Mouse (Mus musculus): Measurements from ENCODE around the gene Smad6. TPM values are rescaled to one million over a fixed set of nuclear protein-coding genes. Genes with fewer than 3 reads are reported as not detected.

The Smad6 gene
- 12.8 and 15.5 TPM in 2 replicates for polyA plus RNA-seq (2015; fragmentation: Nextera tagmentation; extraction: Ambion mirVana)

DNA sequence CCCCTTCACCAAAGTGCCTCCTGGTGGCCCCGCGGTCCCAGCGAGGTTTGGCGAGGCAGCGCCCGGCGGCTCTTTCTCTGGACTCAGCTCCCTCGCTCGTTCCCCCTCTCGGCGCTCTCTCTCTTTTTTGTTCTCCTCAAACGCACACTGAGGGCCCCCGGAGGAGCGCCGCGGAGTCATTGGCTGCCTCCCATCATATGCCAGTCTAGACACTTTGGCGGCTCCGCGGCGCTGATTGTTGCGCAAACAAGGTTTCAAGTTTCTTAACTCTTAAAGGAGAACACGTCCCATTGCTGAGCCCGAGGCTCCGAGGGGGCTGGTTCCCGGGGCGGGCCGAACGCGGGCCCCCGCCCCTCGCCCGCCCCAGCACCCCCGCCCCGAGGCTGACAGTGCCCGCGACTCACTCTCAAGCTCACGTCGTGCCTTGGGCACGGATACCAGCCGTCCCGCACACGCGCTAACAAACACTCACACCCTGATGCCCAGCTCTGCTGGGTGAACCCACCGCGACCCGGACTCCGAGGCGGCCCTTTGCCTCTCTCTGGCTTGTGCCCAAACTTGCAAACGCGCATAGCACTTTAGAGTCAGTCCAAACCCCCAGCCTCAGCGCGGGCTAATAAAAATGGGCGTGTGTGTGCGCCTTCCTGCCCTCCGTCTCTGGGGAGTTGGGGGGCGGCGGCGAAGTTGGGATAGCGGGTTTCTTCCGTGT lies at the start of gene Smad6:
Gene Smad6 (minus strand): TSS at position 207 of the 709 bp plus-strand sequence.
- H3K4me3 ChIP-seq (replicated peaks), result peak within 1 kb of the TSS; percentile 74
- H3K4me2 ChIP-seq (replicated peaks), result peak within 1 kb of the TSS; percentile 88
- H3K9ac ChIP-seq, result peak within 1 kb of the TSS; percentile 98
- peak; percentile 78 for ATAC-seq (ENCODE audit: insufficient number of reproducible peaks, low FRiP score, low TSS enrichment, low read depth)
- peaks cover 39% of the 10 kb centered on the region for H3K4me1 ChIP-seq
- peak within 1 kb of the TSS; percentile 97 for H3K27ac ChIP-seq (replicated peaks)
- no peaks in the 10 kb centered on the region for H3K9me3 ChIP-seq (replicated peaks)
- WGBS, result under 1% methylated on average over 60 of the region's 60 CpGs
- no peaks in the 10 kb centered on the region for H3K27me3 ChIP-seq
- no peaks in the 10 kb centered on the region for H3K36me3 ChIP-seq

GRCm38 (mm10) chr9:64070674-64071073 lies 48.8 kb upstream of the Smad6 start:
- Histone ChIP-seq H3K9ac (no peak overlapping the region), H3K36me3 (no peaks in the 10 kb centered on the region), H3K27ac (replicated peaks) (no peak overlapping the region), H3K4me3 (replicated peaks) (no peak overlapping the region), H3K4me2 (replicated peaks) (no peak overlapping the region), H3K4me1 (peaks cover 20% of the 10 kb centered on the region), H3K9me3 (replicated peaks) (no peaks in the 10 kb centered on the region), H3K27me3 (no peaks in the 10 kb centered on the region)
- 76% methylated on average over 5 of the region's 5 CpGs for WGBS
- ATAC-seq (ENCODE audit: insufficient number of reproducible peaks, low FRiP score, low TSS enrichment, low read depth), result no peak

DNA sequence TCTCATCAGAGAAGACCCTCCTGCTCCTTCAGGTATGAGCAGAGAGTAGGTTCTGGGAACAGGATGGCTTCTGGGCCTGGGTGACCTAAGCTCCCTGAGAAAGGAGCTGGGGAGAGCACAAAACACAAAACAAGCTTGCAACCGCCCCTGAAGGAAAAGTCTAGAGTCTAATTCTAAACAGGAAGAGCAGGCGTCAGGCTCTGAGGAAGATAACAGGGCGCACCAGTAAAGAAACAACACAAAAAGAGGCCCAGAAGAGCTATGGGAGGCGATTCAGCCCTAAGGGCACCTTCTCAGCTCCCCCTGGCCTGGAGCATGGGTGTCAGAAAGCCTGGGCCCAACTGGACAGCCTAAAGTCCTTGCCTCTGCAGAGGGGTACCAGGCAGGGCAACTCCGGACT lies 47.3 kb upstream of the Smad6 start:
- Histone ChIP-seq H3K4me1 (peaks cover 20% of the 10 kb centered on the region), H3K4me3 (replicated peaks) (no peak overlapping the region), H3K9ac (no peak overlapping the region), H3K27ac (replicated peaks) (no peak overlapping the region), H3K36me3 (no peaks in the 10 kb centered on the region), H3K9me3 (replicated peaks) (no peaks in the 10 kb centered on the region), H3K27me3 (no peaks in the 10 kb centered on the region), H3K4me2 (replicated peaks) (no peak overlapping the region)
- no peak for ATAC-seq (ENCODE audit: insufficient number of reproducible peaks, low FRiP score, low TSS enrichment, low read depth)
- 79% methylated on average over 5 of the region's 5 CpGs for WGBS

DNA sequence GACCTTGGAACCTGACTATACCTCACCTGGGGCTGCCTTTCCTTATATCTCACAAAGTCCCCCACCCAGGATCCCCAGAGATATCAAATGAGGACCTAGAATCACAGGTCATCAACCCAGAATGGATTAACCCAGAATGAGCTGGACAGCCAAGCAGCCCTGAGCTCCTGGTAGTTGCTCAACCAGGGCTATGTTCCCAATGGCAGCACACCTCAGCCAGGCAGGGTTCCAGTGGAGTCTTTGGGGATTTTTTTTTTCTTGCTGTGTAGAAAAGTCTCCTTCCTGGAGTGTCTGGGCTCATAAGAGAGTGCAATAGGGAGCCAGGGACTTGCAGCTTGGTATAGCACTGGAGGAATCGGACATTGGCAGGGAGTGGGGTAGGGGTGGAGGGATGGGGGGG lies 46.7 kb upstream of the Smad6 start:
- H3K4me2 ChIP-seq (replicated peaks), result no peak overlapping the region
- H3K9me3 ChIP-seq (replicated peaks), result no peaks in the 10 kb centered on the region
- WGBS, result 86% methylated on average over 1 of the region's 1 CpGs
- ATAC-seq (ENCODE audit: insufficient number of reproducible peaks, low FRiP score, low TSS enrichment, low read depth), result no peak
- no peaks in the 10 kb centered on the region for H3K36me3 ChIP-seq
- no peaks in the 10 kb centered on the region for H3K27me3 ChIP-seq
- H3K27ac ChIP-seq (replicated peaks), result no peak overlapping the region
- peaks cover 20% of the 10 kb centered on the region for H3K4me1 ChIP-seq
- no peak overlapping the region for H3K9ac ChIP-seq
- no peak overlapping the region for H3K4me3 ChIP-seq (replicated peaks)

DNA sequence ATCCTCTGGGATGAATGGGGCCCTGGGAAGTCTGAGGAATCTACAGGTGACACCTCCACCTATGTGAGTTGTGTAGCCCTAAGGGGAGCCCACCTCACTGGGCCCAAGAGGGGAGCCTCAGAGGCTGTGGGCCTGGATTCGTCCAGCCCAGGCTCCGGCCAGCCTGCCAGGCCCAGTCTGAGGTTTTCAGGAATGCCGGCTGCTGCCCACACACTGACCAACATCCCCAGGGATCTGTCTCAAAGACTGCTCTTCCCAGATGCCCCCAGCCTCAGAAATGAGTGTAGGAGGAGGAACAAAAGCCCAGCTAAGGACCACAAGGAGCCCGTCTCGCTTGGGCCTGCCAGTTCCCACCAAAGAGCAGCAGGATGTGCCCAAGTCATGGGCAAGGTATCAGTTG lies 45.9 kb upstream of the Smad6 start:
- H3K9ac ChIP-seq, result no peak overlapping the region
- H3K9me3 ChIP-seq (replicated peaks), result no peaks in the 10 kb centered on the region
- H3K4me3 ChIP-seq (replicated peaks), result no peak overlapping the region
- H3K27ac ChIP-seq (replicated peaks), result no peak overlapping the region
- H3K27me3 ChIP-seq, result no peaks in the 10 kb centered on the region
- H3K4me2 ChIP-seq (replicated peaks), result no peak overlapping the region
- H3K4me1 ChIP-seq, result peaks cover 20% of the 10 kb centered on the region
- 80% methylated on average over 5 of the region's 5 CpGs for WGBS
- H3K36me3 ChIP-seq, result no peaks in the 10 kb centered on the region
- ATAC-seq (ENCODE audit: insufficient number of reproducible peaks, low FRiP score, low TSS enrichment, low read depth), result no peak

DNA sequence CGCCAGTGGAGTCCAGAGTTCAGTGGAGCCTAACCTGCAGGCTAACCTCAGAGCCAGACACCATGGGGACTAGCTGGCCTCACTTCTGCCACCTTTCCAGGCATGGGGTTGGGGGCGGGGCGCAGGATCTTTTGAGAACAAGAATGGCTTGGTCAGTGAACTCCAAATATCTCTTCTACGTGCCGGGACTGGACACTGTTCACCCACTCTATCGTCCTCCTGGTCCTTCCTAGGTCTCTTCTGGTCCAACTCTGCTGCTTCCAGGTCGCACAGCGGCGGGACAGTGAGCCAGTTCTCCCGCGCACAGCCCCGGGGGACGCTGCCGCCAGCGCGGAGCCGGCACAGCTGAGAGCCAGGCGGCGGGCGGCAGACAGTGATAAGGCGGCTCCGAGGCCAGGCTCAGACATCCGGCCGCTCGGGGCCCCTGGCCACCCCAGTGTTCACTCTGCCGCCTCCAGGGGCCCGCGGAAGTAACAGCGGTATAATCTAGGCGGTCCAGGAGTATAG lies 38.2 kb upstream of the Smad6 start:
- Histone ChIP-seq H3K4me3 (replicated peaks) (peak overlapping the region; percentile 11; the same call in 1 of the 2 replicates), H3K27ac (replicated peaks) (no peak overlapping the region), H3K36me3 (no peaks in the 10 kb centered on the region), H3K4me2 (replicated peaks) (peak overlapping the region; percentile 45), H3K9ac (no peak overlapping the region), H3K9me3 (replicated peaks) (no peaks in the 10 kb centered on the region), H3K27me3 (no peaks in the 10 kb centered on the region), H3K4me1 (peaks cover 32% of the 10 kb centered on the region)
- 8% methylated on average over 30 of the region's 30 CpGs for WGBS
- ATAC-seq (ENCODE audit: insufficient number of reproducible peaks, low FRiP score, low TSS enrichment, low read depth), result no peak

- ATAC-seq (ENCODE audit: insufficient number of reproducible peaks, low FRiP score, low TSS enrichment, low read depth), result peak; percentile 80
- peak overlapping the region; percentile 84 for H3K27ac ChIP-seq (replicated peaks)
- H3K4me2 ChIP-seq (replicated peaks), result no peak overlapping the region; the same call in 1 of the 2 replicates
- 31% methylated on average over 7 of the region's 7 CpGs for WGBS
- H3K27me3 ChIP-seq, result no peaks in the 10 kb centered on the region
- no peak overlapping the region for H3K9ac ChIP-seq
- no peaks in the 10 kb centered on the region for H3K36me3 ChIP-seq
- H3K9me3 ChIP-seq (replicated peaks), result no peaks in the 10 kb centered on the region
- H3K4me1 ChIP-seq, result peaks cover 32% of the 10 kb centered on the region
- H3K4me3 ChIP-seq (replicated peaks), result no peak overlapping the region
Observed at GRCm38 (mm10) chr9:64057903-64058650, 36.2 kb upstream of the Smad6 start.

GRCm38 (mm10) chr9:64055162-64055561 lies 33.3 kb upstream of the Smad6 start:
- H3K36me3 ChIP-seq, result no peaks in the 10 kb centered on the region
- no peaks in the 10 kb centered on the region for H3K9me3 ChIP-seq (replicated peaks)
- H3K4me3 ChIP-seq (replicated peaks), result no peak overlapping the region
- H3K9ac ChIP-seq, result no peak overlapping the region
- H3K4me1 ChIP-seq, result peaks cover 28% of the 10 kb centered on the region
- no peak for ATAC-seq (ENCODE audit: insufficient number of reproducible peaks, low FRiP score, low TSS enrichment, low read depth)
- 63% methylated on average over 9 of the region's 9 CpGs for WGBS
- H3K27me3 ChIP-seq, result no peaks in the 10 kb centered on the region
- H3K27ac ChIP-seq (replicated peaks), result no peak overlapping the region
- no peak overlapping the region for H3K4me2 ChIP-seq (replicated peaks)

- no peak overlapping the region for H3K4me3 ChIP-seq (replicated peaks)
- H3K9ac ChIP-seq, result no peak overlapping the region
- H3K4me2 ChIP-seq (replicated peaks), result no peak overlapping the region
- peaks cover 25% of the 10 kb centered on the region for H3K4me1 ChIP-seq
- no peaks in the 10 kb centered on the region for H3K9me3 ChIP-seq (replicated peaks)
- WGBS, result 51% methylated on average over 4 of the region's 4 CpGs
- ATAC-seq (ENCODE audit: insufficient number of reproducible peaks, low FRiP score, low TSS enrichment, low read depth), result no peak
- no peaks in the 10 kb centered on the region for H3K36me3 ChIP-seq
- H3K27me3 ChIP-seq, result no peaks in the 10 kb centered on the region
- H3K27ac ChIP-seq (replicated peaks), result no peak overlapping the region
Observed at GRCm38 (mm10) chr9:64053786-64054185, 31.9 kb upstream of the Smad6 start.

- no peaks in the 10 kb centered on the region for H3K9me3 ChIP-seq (replicated peaks)
- 81% methylated on average over 2 of the region's 2 CpGs for WGBS
- H3K4me2 ChIP-seq (replicated peaks), result no peak overlapping the region
- no peak for ATAC-seq (ENCODE audit: insufficient number of reproducible peaks, low FRiP score, low TSS enrichment, low read depth)
- no peaks in the 10 kb centered on the region for H3K27me3 ChIP-seq
- no peak overlapping the region for H3K4me3 ChIP-seq (replicated peaks)
- no peaks in the 10 kb centered on the region for H3K36me3 ChIP-seq
- H3K27ac ChIP-seq (replicated peaks), result no peak overlapping the region
- peaks cover 14% of the 10 kb centered on the region for H3K4me1 ChIP-seq
- H3K9ac ChIP-seq, result no peak overlapping the region
Observed at GRCm38 (mm10) chr9:64051241-64051640, 29.4 kb upstream of the Smad6 start.

- Histone ChIP-seq H3K27ac (replicated peaks) (0 out of 2 replicates have a peak overlapping the region, but pooled peaks have one; percentile 45), H3K36me3 (no peaks in the 10 kb centered on the region), H3K27me3 (no peaks in the 10 kb centered on the region), H3K9ac (no peak overlapping the region), H3K4me2 (replicated peaks) (peak overlapping the region; percentile 71), H3K4me1 (peaks cover 14% of the 10 kb centered on the region), H3K4me3 (replicated peaks) (peak overlapping the region; percentile 38), H3K9me3 (replicated peaks) (no peaks in the 10 kb centered on the region)
- 24% methylated on average over 8 of the region's 8 CpGs for WGBS
- no peak for ATAC-seq (ENCODE audit: insufficient number of reproducible peaks, low FRiP score, low TSS enrichment, low read depth)
Observed at GRCm38 (mm10) chr9:64050513-64051065, 28.7 kb upstream of the Smad6 start.
